Mouse (Mus musculus) WW6 (cell line): ENCODE measurements around the gene Hhip.
"Not testable (repeated sequence)": the region's sequence is repeated elsewhere in the genome, so short reads cannot be mapped to it uniquely, and the experiment has no call there.

Source experiments
- DNase-seq: peaks from one replicate; pipeline ENCODE4 v3.0.0-alpha.2; 2013; ENCODE audit warnings: low read depth, low spot score

Gene Hhip

DNA sequence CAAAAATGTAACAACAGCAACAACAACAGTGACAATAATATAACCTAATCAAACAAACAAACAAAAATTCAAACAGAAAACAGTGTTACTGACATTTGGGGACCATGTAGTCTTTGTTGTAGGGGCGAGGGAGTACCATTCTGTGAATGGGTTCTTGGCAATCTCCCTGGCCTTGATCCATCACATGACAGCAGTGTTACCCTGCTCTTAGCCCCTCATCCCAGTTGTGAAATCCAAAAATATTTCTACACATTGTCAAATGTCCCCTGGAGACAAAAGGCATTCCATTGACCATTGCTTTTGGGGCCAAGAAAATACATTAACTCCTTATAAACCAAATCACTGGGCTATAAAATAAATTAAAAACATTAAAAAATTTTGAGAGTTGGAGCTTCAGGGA is 64.3 kb downstream of the Hhip start:
- no peak for DNase-seq

DNA sequence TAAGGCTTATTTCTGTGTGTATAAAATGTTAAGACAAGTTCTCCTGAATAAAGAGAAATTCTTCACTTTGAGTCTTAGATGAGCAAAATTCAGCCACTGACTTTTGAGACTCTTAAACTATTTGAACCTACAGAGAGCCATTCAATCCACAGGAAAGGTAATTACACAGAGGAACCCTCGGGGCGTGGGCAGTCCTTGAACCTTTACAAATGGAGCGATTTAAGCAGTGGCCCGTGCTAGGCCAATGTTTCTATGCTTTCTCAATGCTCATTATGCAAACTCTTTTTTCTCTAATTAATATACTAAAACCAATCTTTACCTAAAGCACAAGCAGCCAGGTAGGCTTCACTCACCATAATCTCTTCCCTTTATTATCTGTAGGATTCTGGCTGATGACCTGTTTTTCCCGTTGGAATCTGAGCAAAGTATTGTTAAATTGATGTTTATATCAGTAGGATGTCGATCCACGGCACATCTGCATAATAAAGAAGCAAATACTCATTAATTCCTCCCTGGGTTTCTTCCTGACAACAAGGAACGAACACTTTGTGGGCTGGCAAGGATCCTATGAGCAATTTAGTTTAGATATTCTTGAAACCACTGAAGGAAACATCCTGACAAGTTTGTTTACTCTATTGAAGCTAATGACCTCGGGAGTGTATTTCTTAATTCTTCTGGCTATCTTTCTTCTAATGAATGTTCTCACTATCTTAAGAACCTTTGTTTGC is 65.5 kb downstream of the Hhip start:
- no peak for DNase-seq

- DNase-seq = not testable (repeated sequence)
These were observed 66.4 kb downstream of the Hhip start for GRCm38 (mm10) chr8:79991420-79991819.

- DNase-seq = no peak
These were observed 72.9 kb downstream of the Hhip start for GRCm38 (mm10) chr8:79984946-79985345.

DNA sequence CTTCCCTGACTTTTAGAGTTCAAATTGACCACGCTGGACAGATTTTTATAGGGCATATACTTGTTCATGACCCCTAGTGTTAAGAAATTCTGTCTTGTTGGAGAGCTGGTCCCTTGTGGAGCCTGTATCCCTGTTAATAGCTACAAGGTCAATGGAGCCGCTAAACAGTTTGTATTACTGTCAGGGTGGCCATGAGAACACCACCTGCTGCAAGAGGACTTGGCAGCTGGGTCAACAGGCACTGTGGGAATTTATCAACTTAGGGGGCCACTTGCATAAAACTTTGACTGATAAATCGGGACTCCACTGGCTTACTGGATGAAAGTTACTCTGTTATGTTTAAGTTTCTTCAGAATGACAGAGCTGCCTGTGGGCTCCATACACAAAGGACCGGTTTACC is 75.7 kb downstream of the Hhip start:
- no peak for DNase-seq

- no peak for DNase-seq
These were observed 91.6 kb downstream of the Hhip start for GRCm38 (mm10) chr8:79966159-79966558.

DNA sequence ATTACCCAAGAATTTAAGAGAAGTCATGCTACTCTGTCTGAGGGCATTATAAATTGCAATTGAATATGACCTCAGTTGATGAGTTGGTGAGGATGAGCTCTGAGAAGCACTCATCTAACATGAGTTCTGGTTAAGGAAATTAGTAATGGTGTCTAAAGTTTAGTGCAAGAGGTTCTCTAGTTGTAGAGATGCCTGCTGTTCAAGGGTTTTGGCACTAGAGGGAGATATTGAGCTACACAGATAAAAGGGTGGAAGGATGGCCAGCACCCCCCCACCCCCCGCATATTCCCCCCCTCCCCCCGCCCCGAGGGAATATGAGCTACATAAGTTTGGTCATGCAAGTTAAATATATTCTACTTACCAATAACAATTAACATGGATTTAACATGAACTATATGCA is 104.9 kb downstream of the Hhip start:
- DNase-seq = no peak

DNA sequence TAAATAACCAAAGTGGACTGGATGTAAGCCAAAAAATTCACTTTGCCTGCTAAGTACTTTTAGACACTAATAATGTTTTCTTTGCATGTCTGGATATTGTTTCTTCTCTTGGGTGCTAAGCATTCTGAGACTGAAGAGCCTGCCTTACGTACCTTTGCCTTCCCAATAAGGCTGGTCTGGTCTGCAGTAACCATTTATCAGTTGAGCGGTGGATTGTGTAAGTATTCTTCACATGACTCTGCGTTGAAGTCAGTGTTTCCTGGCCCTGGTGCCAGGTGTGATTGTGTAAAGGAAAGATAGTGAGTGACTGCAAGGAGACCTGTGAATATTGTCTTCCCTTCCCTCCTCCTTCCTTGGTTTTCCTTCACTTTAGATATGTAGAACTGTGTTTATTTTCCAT is 107.4 kb downstream of the Hhip start:
- DNase-seq = no peak

DNA sequence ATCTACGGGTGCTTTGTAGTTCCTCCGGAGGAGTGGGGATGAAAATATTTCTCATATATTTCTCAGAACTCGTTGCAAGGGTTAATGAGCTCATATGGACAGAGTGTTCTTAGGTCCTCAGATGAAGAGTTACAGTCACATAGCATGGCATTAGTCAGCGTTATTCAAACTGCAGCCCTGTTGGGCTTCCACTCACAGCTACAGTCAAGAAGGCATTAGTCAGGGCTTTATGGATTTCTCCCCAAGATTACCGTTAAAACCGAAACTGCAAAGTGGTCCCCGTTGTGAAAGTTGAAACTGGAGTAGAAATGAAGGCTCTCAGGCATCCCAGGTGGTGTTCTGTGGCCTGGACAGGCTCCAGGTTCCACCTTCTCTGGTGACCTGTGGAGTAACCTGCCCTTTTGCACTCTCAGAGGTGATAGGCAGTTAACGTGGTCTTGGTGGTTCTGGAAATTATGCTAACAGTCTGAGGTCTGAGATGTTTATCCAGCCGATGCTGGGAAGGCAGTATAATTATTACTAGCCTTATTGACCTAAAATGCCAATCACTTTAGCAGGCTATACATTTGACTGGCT is 112.2 kb downstream of the Hhip start:
- DNase-seq = no peak

DNA sequence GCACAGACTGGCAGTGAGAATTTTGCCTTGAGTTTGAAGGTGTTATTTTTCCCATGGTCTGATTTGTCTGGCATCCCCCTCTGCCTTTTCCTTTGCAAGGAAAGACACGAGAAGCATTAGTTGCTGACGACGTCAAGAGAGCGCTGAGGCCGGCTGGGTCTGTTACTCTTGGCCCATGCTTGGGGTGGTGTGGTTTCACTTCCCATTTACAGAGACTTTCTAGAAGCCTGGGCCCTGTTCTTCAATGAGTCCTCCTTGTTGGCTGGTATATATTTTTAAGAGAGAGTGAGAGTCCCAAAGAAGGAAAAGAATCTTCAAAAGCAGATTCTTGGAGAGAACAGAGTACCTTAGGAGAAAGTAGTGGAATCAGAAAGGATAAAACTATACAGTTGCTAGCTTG is 116.7 kb downstream of the Hhip start:
- no peak for DNase-seq

- no peak for DNase-seq
These were observed 120.9 kb downstream of the Hhip start for GRCm38 (mm10) chr8:79936856-79937445.

- no peak for DNase-seq
These were observed 122.0 kb downstream of the Hhip start for GRCm38 (mm10) chr8:79935793-79936192.

GRCm38 (mm10) chr8:79929202-79929601 is 128.6 kb downstream of the Hhip start:
- DNase-seq = no peak

DNA sequence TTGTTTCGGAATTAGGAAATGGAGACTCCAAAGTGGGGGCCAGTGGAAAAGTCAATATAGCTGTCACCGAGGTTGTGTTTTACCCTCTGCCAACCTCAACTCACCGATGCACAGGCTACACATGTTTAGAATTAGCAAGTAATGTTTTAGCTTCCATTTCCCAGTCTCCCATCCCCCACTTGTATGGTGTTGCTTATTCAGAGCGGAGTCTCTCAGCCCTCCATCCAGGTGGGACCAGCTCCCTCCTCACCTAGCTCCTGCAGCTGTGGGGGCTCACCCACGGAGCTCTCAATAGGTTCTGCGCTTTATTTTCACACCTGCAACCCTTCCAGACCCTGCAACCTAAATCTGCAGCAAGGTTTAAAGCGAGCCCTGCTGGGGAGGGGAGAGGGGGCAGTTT is 140.6 kb downstream of the Hhip start:
- no peak for DNase-seq
